Mouse (Mus musculus) stomach, embryonic 16.5 days (tissue): Measurements from ENCODE around the gene Ube2dnl1. TPM values are rescaled to one million over a fixed set of nuclear protein-coding genes. Genes with fewer than 3 reads are reported as not detected.

ENCODE experiments used
- ATAC-seq: fragments of 200-750 bp; cut with Nextera tagmentation; 2 replicates; pipeline ENCODE4 v1.8.0; 2017; ENCODE audit warnings: moderate number of reproducible peaks, moderate TSS enrichment; ENCODE audit not compliant: insufficient read depth, low FRiP score
- H3K27ac ChIP-seq: fragments of 300-500 bp; sonication (generic); 2 replicates; pipeline ENCODE4 v1.5.1; 2014; ENCODE audit warnings: low read length
- H3K27me3 ChIP-seq: fragments of 300-500 bp; sonication (generic); 2 replicates; pipeline ENCODE4 v1.6.1; 2014; ENCODE audit warnings: low read length, control low read depth, mixed read lengths; ENCODE audit not compliant: control insufficient read depth, insufficient read depth
- H3K36me3 ChIP-seq: fragments of 300-500 bp; sonication (generic); 2 replicates; pipeline ENCODE4 v1.6.1; 2014; ENCODE audit warnings: low read length; ENCODE audit not compliant: control insufficient read depth, insufficient read depth
- H3K4me1 ChIP-seq: fragments of 300-500 bp; sonication (generic); 2 replicates; pipeline ENCODE4 v1.6.1; 2014; ENCODE audit warnings: low read length, control low read depth, mixed read lengths; ENCODE audit not compliant: control insufficient read depth, insufficient read depth
- H3K4me2 ChIP-seq: fragments of 300-500 bp; sonication (generic); 2 replicates; pipeline ENCODE4 v1.6.1; 2014; ENCODE audit warnings: low read depth, low read length, mixed read lengths
- H3K4me3 ChIP-seq: fragments of 300-500 bp; sonication (generic); replicated peaks from 2 replicates; pipeline ENCODE4 v1.5.1; 2014; ENCODE audit warnings: mild to moderate bottlenecking, low read length
- H3K9ac ChIP-seq: fragments of 300-500 bp; sonication (generic); 2 replicates; pipeline ENCODE4 v1.6.1; 2014; ENCODE audit warnings: low read length
- H3K9me3 ChIP-seq: fragments of 300-500 bp; sonication (generic); replicated peaks from 2 replicates; pipeline ENCODE4 v1.6.1; 2016; ENCODE audit warnings: low read length, control low read depth; ENCODE audit not compliant: control insufficient read depth
- WGBS: fragments of 180-500 bp; shearing (Covaris S2); extraction: QIAGEN DNeasy Blood & Tissue Kit; methylation state at CpG from one replicate; pipeline ENCODE4 v1.1.7; 2014; 5-methylcytosine and 5-hydroxymethylcytosine counted together
- polyA plus RNA-seq: library from polyadenylated mRNA; unstranded; fragments of >200 nt; fragmentation: Nextera tagmentation; extraction: Ambion mirVana; gene quantifications from 2 replicates; pipeline ENCODE4 v1.2.1, GENCODE M21; 2015

Gene Ube2dnl1
- not detected in 2 replicates for polyA plus RNA-seq

DNA sequence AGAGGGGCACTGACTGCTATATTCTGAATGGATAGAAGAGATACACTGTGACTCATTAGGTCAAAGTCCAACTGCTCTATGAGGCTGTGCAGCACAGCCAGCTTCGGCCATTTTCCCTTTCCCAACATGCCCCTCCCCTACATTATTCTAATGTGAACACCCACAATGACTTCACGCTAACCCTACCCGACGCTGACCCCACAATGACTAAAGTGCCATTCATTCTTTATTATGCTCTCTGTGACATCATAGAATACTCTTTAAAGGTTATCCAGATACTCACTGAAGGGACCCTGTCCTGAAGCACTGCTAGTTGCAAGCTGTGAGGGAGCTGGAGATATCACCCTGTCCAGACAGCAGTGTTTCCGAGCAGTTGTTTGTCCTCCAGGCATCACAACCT lies at the start of gene Ube2dnl1:
TSS of gene Ube2dnl1 (plus strand) at position 301 of the 400 bp plus-strand sequence.
- no peaks in the 10 kb centered on the region for H3K27me3 ChIP-seq
- H3K9me3 ChIP-seq: no peaks in the 10 kb centered on the region
- no peak within 1 kb of the TSS for H3K9ac ChIP-seq
- ATAC-seq: no peak
- no peak within 1 kb of the TSS for H3K4me3 ChIP-seq
- 75% methylated on average over 5 of the region's 5 CpGs for WGBS
- H3K27ac ChIP-seq: no peak within 1 kb of the TSS
- H3K4me2 ChIP-seq: no peak within 1 kb of the TSS
- H3K4me1 ChIP-seq: no peaks in the 10 kb centered on the region
- no peaks in the 10 kb centered on the region for H3K36me3 ChIP-seq

DNA sequence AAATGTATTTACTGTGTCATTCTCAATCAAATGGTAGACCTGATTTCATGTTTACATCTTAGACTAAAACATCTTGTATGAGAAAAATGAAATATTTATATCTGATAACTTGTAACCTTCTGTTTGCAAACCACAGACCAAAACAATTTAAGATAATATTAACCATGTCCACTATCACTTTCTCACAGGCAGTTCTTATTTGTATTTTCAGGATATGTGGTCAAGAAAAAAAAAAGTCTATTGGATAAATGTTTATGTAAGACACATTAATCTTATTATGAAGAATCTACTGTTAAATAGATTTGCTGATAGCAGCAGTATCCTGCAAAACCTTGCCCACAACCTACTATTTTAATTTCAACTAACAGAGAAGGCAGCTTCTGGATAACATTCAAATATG lies 9.3 kb upstream of the Ube2dnl1 start:
- Histone ChIP-seq H3K9me3 (no peaks in the 10 kb centered on the region), H3K27ac (no peak overlapping the region), H3K4me2 (no peak overlapping the region), H3K4me1 (no peaks in the 10 kb centered on the region), H3K9ac (no peak overlapping the region), H3K27me3 (no peaks in the 10 kb centered on the region), H3K4me3 (no peak overlapping the region), H3K36me3 (no peaks in the 10 kb centered on the region)
- no peak for ATAC-seq

DNA sequence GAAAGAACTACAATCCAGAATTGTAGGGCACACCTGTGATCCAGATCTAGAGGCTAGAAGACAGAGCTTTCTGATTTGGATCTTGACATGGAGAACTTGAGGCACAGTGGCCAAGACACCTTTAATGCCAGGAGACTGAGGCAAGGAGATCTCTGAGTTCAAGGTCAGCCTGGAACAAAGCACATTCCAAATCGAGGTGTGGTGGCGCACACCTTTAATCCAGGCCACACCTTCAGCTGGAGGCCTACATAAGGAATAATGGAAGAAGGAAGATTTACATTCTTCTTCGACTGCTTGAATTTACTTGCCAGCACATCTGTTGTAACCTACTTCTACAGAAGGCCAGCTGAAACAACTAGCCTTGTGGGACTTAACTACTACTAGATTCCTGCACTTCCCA lies 7.3 kb upstream of the Ube2dnl1 start:
- Histone ChIP-seq H3K4me2 (no peak overlapping the region), H3K4me1 (no peaks in the 10 kb centered on the region), H3K9me3 (no peaks in the 10 kb centered on the region), H3K27me3 (no peaks in the 10 kb centered on the region), H3K36me3 (no peaks in the 10 kb centered on the region), H3K27ac (no peak overlapping the region), H3K9ac (no peak overlapping the region), H3K4me3 (no peak overlapping the region)
- no peak for ATAC-seq
- WGBS: 79% methylated on average over 3 of the region's 3 CpGs

DNA sequence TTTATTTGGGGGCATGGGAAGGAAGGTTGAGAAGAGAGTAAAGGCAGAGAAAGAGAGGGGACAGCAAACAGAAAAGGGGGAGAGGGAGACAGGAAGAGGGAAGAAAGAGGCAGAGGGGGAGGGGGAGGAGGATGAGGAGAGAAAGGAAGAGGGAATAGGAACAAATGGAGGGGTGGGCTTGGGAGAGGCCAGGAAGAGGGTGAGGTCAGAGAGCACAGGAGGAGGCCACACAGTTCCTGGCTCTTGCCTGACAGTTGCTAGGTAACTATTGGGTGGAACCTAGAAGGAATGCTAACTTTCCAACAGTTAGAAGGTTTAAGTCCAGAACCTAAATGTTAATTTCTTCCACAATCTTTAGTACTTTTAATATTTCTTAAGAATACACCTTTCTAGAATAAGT lies 1.4 kb upstream of the Ube2dnl1 start:
- no peak overlapping the region for H3K9ac ChIP-seq
- H3K4me1 ChIP-seq: no peaks in the 10 kb centered on the region
- no peaks in the 10 kb centered on the region for H3K27me3 ChIP-seq
- no peak for ATAC-seq
- H3K4me3 ChIP-seq: no peak overlapping the region
- H3K4me2 ChIP-seq: no peak overlapping the region
- no peak overlapping the region for H3K27ac ChIP-seq
- no peaks in the 10 kb centered on the region for H3K9me3 ChIP-seq
- no peaks in the 10 kb centered on the region for H3K36me3 ChIP-seq

DNA sequence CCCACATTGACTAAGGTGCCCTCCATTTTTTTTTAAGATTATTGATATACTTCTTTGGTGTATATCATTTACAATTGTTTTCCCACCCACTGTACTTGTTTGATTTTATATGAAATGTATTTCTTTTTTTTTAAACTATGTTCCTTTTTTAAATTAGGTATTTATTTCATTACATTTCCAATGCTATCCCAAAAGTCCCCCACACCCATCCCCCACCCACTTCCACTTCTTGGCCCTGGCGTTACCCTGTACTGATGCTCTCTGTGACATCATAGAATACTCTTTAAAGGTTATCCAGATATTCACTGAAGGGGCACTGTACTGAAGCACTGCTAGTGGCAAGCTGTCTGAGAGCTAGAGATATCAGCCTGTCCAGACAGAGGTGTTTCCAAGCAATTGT lies 2.5 kb downstream of the Ube2dnl1 start, which contains the start of gene Ube2dnl2:
TSS of gene Ube2dnl2 (plus strand) at position 301 of the 400 bp plus-strand sequence.
- WGBS: 72% methylated on average over 1 of the region's 1 CpGs
- H3K27me3 ChIP-seq: no peaks in the 10 kb centered on the region

DNA sequence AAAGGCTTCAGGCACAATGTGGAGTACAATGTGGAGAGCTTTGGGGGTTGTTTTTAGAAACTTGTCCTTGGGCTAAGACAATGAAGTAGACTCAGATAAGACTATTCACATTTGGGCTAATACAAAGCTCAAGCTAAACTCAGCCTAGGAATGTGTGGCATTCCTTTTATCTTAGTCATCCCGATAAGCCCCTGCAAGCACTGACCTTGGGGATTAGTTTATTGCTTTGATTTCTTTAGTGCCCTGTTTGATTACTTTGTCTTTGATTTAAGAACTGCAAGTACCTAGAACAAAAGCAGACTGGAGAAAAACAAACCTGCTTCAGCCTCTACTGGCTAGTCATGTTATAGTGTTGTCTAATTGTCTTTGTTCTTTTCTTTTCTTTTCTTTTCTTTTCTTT lies 50.3 kb downstream of the Ube2dnl1 start:
- H3K27me3 ChIP-seq: no peaks in the 10 kb centered on the region
- WGBS: 41% methylated on average over 1 of the region's 1 CpGs
- no peak for ATAC-seq
- H3K4me1 ChIP-seq: no peaks in the 10 kb centered on the region
- no peak overlapping the region for H3K4me3 ChIP-seq
- no peak overlapping the region for H3K27ac ChIP-seq
- no peak overlapping the region for H3K4me2 ChIP-seq
- H3K9ac ChIP-seq: no peak overlapping the region
- H3K36me3 ChIP-seq: no peaks in the 10 kb centered on the region
- H3K9me3 ChIP-seq: no peaks in the 10 kb centered on the region

More for the DNA sequence above, 2.5 kb downstream of the Ube2dnl1 start, which contains the start of gene Ube2dnl2:
- H3K9me3 ChIP-seq: no peaks in the 10 kb centered on the region
- no peaks in the 10 kb centered on the region for H3K4me1 ChIP-seq
- H3K4me3 ChIP-seq: no peak within 1 kb of the TSS
- no peak within 1 kb of the TSS for H3K27ac ChIP-seq
- H3K4me2 ChIP-seq: no peak within 1 kb of the TSS
- H3K9ac ChIP-seq: no peak within 1 kb of the TSS
- no peaks in the 10 kb centered on the region for H3K36me3 ChIP-seq
- no peak for ATAC-seq

Other genes with a start within 250 kb of the Ube2dnl1 start
- gene Ube2dnl2, start 2.6 kb downstream of the Ube2dnl1 start, polyA plus RNA-seq: not detected in 2 replicates